Mouse (Mus musculus) MEL (cell line): Measurements from ENCODE around the gene Sept5. TPM values are rescaled to one million over a fixed set of nuclear protein-coding genes. Genes with fewer than 3 reads are reported as not detected.

Experiments
- DNase-seq: peaks from one replicate; pipeline ENCODE4 v3.0.0; 2011; ENCODE audit warnings: low read depth, low spot score
- H3K27ac ChIP-seq: 2 replicates; pipeline ENCODE4 v1.5.1; 2012; ENCODE audit warnings: low read depth, mild to moderate bottlenecking, control low read depth, low read length, moderate library complexity; ENCODE audit not compliant: control insufficient read depth
- H3K27me3 ChIP-seq, 2 experiments: fragments of 150-350 bp in 1 of 2; sonication (generic) in 1 of 2; 2 replicates each; pipeline ENCODE4 v1.6.1; 2012; ENCODE audit warnings: low read length in 2 of 2, mild to moderate bottlenecking in 2 of 2, improper control_type of control experiment in 1 of 2, moderate library complexity in 1 of 2; ENCODE audit not compliant: insufficient read depth in 2 of 2, control insufficient read depth in 1 of 2
- H3K36me3 ChIP-seq, 2 experiments: 2 replicates each; pipeline ENCODE4 v1.6.1; 2012 to 2014; ENCODE audit warnings: low read length in 2 of 2, improper control_type of control experiment in 1 of 2, inconsistent platforms in 1 of 2, mild to moderate bottlenecking in 1 of 2; ENCODE audit not compliant: insufficient read depth in 2 of 2, control insufficient read depth in 1 of 2
- H3K4me1 ChIP-seq, 2 experiments: fragments of 150-350 bp in 1 of 2; sonication (generic) in 1 of 2; 2 replicates each; pipeline ENCODE4 v1.6.1; 2012; ENCODE audit warnings: low read length in 2 of 2, improper control_type of control experiment in 1 of 2, mild to moderate bottlenecking in 1 of 2; ENCODE audit not compliant: insufficient read depth in 2 of 2, control insufficient read depth in 1 of 2
- H3K4me3 ChIP-seq, 2 experiments: fragments of 150-350 bp in 1 of 2; sonication (generic) in 1 of 2; 2 replicates each; pipeline ENCODE4 v1.5.1; 2012; ENCODE audit warnings: low read depth in 2 of 2, low read length in 2 of 2, mild to moderate bottlenecking in 2 of 2, moderate library complexity in 2 of 2, control low read depth in 1 of 2, improper control_type of control experiment in 1 of 2; ENCODE audit not compliant: control insufficient read depth in 1 of 2, insufficient read depth in 1 of 2
- H3K79me2 ChIP-seq: 2 replicates; pipeline ENCODE4 v1.6.1; 2012; ENCODE audit warnings: mild to moderate bottlenecking, low read length, moderate library complexity; ENCODE audit not compliant: control insufficient read depth, poor library complexity, insufficient read depth
- H3K9ac ChIP-seq: 2 replicates; pipeline ENCODE4 v1.6.1; 2012; ENCODE audit warnings: low read depth, mild to moderate bottlenecking, control low read depth, low read length, moderate library complexity; ENCODE audit not compliant: control insufficient read depth, poor library complexity, severe bottlenecking
- H3K9me3 ChIP-seq: fragments of 150-350 bp; sonication (generic); replicated peaks from 2 replicates; pipeline ENCODE4 v1.6.1; 2012; ENCODE audit warnings: mild to moderate bottlenecking, low read length, improper control_type of control experiment, moderate library complexity; ENCODE audit not compliant: insufficient read depth
- CTCF ChIP-seq, 3 experiments: IDR thresholded peaks in 2 of 3; conservative IDR thresholded peaks in 1 of 3; 2 replicates each; pipeline ENCODE4 v1.5.1; 2011 to 2012; ENCODE audit warnings: low read length in 3 of 3, low read depth in 2 of 3, mild to moderate bottlenecking in 2 of 3, improper control_type of control experiment in 1 of 3, inconsistent platforms in 1 of 3, mixed read lengths in 1 of 3, moderate library complexity in 1 of 3; ENCODE audit not compliant: control insufficient read depth in 1 of 3, insufficient read depth in 1 of 3, poor library complexity in 1 of 3, severe bottlenecking in 1 of 3
- ELF1 ChIP-seq: IDR thresholded peaks from 2 replicates; pipeline ENCODE4 v1.6.1; 2014; ENCODE audit warnings: low read depth, mild to moderate bottlenecking, inconsistent platforms, low read length, improper control_type of control experiment, moderate library complexity
- ETS1 ChIP-seq: IDR thresholded peaks from 2 replicates; pipeline ENCODE4 v1.6.1; 2012; ENCODE audit warnings: low read depth, mild to moderate bottlenecking, inconsistent platforms, low read length, improper control_type of control experiment, moderate library complexity
- GATA1 ChIP-seq: IDR thresholded peaks from 2 replicates; pipeline ENCODE4 v1.6.1; 2011; ENCODE audit warnings: low read depth, low read length, improper control_type of control experiment
- JUND ChIP-seq: IDR thresholded peaks from 2 replicates; pipeline ENCODE4 v1.6.1; 2011; ENCODE audit warnings: low read depth, mild to moderate bottlenecking, improper control_type of control experiment, low read length
- MAFK ChIP-seq: IDR thresholded peaks from 2 replicates; pipeline ENCODE4 v1.6.1; 2011; ENCODE audit warnings: low read depth, mild to moderate bottlenecking, low read length, improper control_type of control experiment, borderline replicate concordance
- MEF2A ChIP-seq: IDR thresholded peaks from 2 replicates; pipeline ENCODE4 v1.6.1; 2014; ENCODE audit warnings: low read depth, mild to moderate bottlenecking, inconsistent platforms, low read length, improper control_type of control experiment; ENCODE audit not compliant: poor library complexity, insufficient replicate concordance, severe bottlenecking; ENCODE audit errors: extremely low read depth
- MYC ChIP-seq: IDR thresholded peaks from 2 replicates; pipeline ENCODE4 v1.6.1; 2011; ENCODE audit warnings: low read depth, mild to moderate bottlenecking, low read length, improper control_type of control experiment, moderate library complexity
- NELFE ChIP-seq: IDR thresholded peaks from 2 replicates; pipeline ENCODE4 v1.6.1; 2011; ENCODE audit warnings: low read depth, low read length, improper control_type of control experiment
- POLR2AphosphoS2 ChIP-seq: IDR thresholded peaks from 2 replicates; pipeline ENCODE4 v1.6.1; 2011; ENCODE audit warnings: low read length, improper control_type of control experiment
- POLR2AphosphoS5 ChIP-seq: IDR thresholded peaks from 2 replicates; pipeline ENCODE4 v1.6.1; 2012; ENCODE audit warnings: low read depth, borderline replicate concordance, mild to moderate bottlenecking, inconsistent platforms, low read length, moderate library complexity, mixed read lengths
- RCOR1 ChIP-seq: IDR thresholded peaks from 2 replicates; pipeline ENCODE4 v1.6.1; 2012; ENCODE audit warnings: low read depth, mild to moderate bottlenecking, inconsistent platforms, low read length, improper control_type of control experiment
- SMC3 ChIP-seq: IDR thresholded peaks from 2 replicates; pipeline ENCODE4 v1.6.1; 2011; ENCODE audit warnings: low read depth, low read length, improper control_type of control experiment
- TAL1 ChIP-seq: IDR thresholded peaks from 2 replicates; pipeline ENCODE4 v1.6.1; 2012; ENCODE audit warnings: mild to moderate bottlenecking, inconsistent platforms, low read length, moderate library complexity, mixed read lengths
- TCF12 ChIP-seq: IDR thresholded peaks from 2 replicates; pipeline ENCODE4 v1.6.1; 2014; ENCODE audit warnings: low read depth, mild to moderate bottlenecking, inconsistent platforms, low read length, improper control_type of control experiment, moderate library complexity
- UBTF ChIP-seq: IDR thresholded peaks from 2 replicates; pipeline ENCODE4 v1.6.1; 2012; ENCODE audit warnings: low read depth, mild to moderate bottlenecking, inconsistent platforms, low read length, improper control_type of control experiment, moderate library complexity, borderline replicate concordance; ENCODE audit not compliant: insufficient read depth
- ZC3H11A ChIP-seq: IDR thresholded peaks from 2 replicates; pipeline ENCODE4 v1.6.1; 2012; ENCODE audit warnings: low read depth, mild to moderate bottlenecking, inconsistent platforms, low read length, improper control_type of control experiment
- ZKSCAN1 ChIP-seq: IDR thresholded peaks from 2 replicates; pipeline ENCODE4 v1.6.1; 2012; ENCODE audit warnings: low read depth, mild to moderate bottlenecking, inconsistent platforms, low read length, improper control_type of control experiment, moderate library complexity
- ZMIZ1 ChIP-seq: IDR thresholded peaks from 2 replicates; pipeline ENCODE4 v1.6.1; 2012; ENCODE audit warnings: low read depth, mild to moderate bottlenecking, inconsistent platforms, low read length, improper control_type of control experiment, moderate library complexity
- ZNF384 ChIP-seq: IDR thresholded peaks from 2 replicates; pipeline ENCODE4 v1.6.1; 2012; ENCODE audit warnings: low read depth, mild to moderate bottlenecking, inconsistent platforms, low read length, improper control_type of control experiment
- polyA plus RNA-seq, 2 experiments: library from polyadenylated mRNA; stranded (reverse) in 1 of 2; unstranded in 1 of 2; fragments of >175 nt in 1 of 2; fragments of >200 nt in 1 of 2; gene quantifications; 2 replicates each; pipeline versions ENCODE4 v1.2.1 to v1.2.4; 2012; ENCODE audit warnings: low replicate concordance in 2 of 2, low read depth in 1 of 2; ENCODE audit not compliant: insufficient read length in 2 of 2, insufficient read depth in 1 of 2, missing spikeins in 1 of 2
- total RNA-seq: library from RNA; depleted of rRNA; stranded (reverse); fragments of 300-350 nt; gene quantifications from 2 replicates; pipeline ENCODE4 v1.2.3, GENCODE M21; 2012

Sept5 gene
- total and polyA plus RNA-seq, 3 experiments: 7.4 to 29.3 TPM; not detected in 1

- peaks cover 4 to 11% of the 10 kb centered on the region in 2 experiments; a peak in 3 of 4 replicates for H3K4me1 ChIP-seq
- no peak overlapping the region for H3K4me3 ChIP-seq
- no peak for DNase-seq
- H3K79me2 ChIP-seq: no peaks in the 10 kb centered on the region; the same call in 1 of the 2 replicates
- TF ChIP-seq TAL1: no peak
- TF ChIP-seq ZC3H11A: no peak
- no peak for TF ChIP-seq ZMIZ1
- TF ChIP-seq MYC: no peak
- TF ChIP-seq RCOR1: no peak
- no peak for TF ChIP-seq JUND
- no peak for TF ChIP-seq POLR2AphosphoS5
- TF ChIP-seq, all 39 proteins: peak for 0
- H3K27me3 ChIP-seq: peaks cover 1 to 3% of the 10 kb centered on the region in 2 experiments; a peak in 2 of 4 replicates
- no peak overlapping the region for H3K27ac ChIP-seq
- H3K9ac ChIP-seq: no peak overlapping the region
- peaks cover 0 to 5% of the 10 kb centered on the region in 2 experiments; a peak in 1 of 4 replicates for H3K36me3 ChIP-seq
- H3K9me3 ChIP-seq: no peaks in the 10 kb centered on the region
These were observed 3.1 kb upstream of the Sept5 start for GRCm38 (mm10) chr16:18632816-18633215.

- H3K9ac ChIP-seq: no peak overlapping the region
- H3K79me2 ChIP-seq: no peaks in the 10 kb centered on the region; the same call in 1 of the 2 replicates
- DNase-seq: peak; percentile 27
- no peak overlapping the region for H3K4me3 ChIP-seq
- H3K9me3 ChIP-seq: no peaks in the 10 kb centered on the region
- peaks cover 0 to 5% of the 10 kb centered on the region in 2 experiments; a peak in 1 of 4 replicates for H3K36me3 ChIP-seq
- peaks cover 4 to 11% of the 10 kb centered on the region in 2 experiments for H3K4me1 ChIP-seq
- TF ChIP-seq MAFK (no peak), ZKSCAN1 (no peak), TCF12 (no peak), CTCF (IDR thresholded peaks at IDR 0.05 in 2 of 3, conservative IDR thresholded peaks at IDR 0.05 in 1 of 3; ENCODE audit: control insufficient read depth in 1 of 3, insufficient read depth in 1 of 3, low read depth in 2 of 3, low read length in 3 of 3, poor library complexity in 1 of 3, severe bottlenecking in 1 of 3) (peak in 2 of 3 experiments; percentile 30 to 39; a peak in 4 of 6 replicates), UBTF (no peak), NELFE (no peak), POLR2AphosphoS2 (no peak), MEF2A (no peak), ZNF384 (peak; percentile 85), GATA1 (no peak), SMC3 (peak; percentile 37), ELF1 (no peak), ETS1 (no peak), RCOR1 (no peak)
- TF ChIP-seq, all 39 proteins: peak for 3
- Histone ChIP-seq H3K27ac (no peak overlapping the region), H3K27me3 (peaks cover 1 to 3% of the 10 kb centered on the region in 2 experiments; a peak in 2 of 4 replicates)
These were observed 2.3 kb upstream of the Sept5 start for GRCm38 (mm10) chr16:18632059-18632458.
